Mouse (Mus musculus): Measurements from ENCODE around the gene Pkd1l1. TPM values are rescaled to one million over a fixed set of nuclear protein-coding genes. Genes with fewer than 3 reads are reported as not detected.

Gene Pkd1l1
- polyA plus RNA-seq, 1 experiment from 2014 or later, result 0.10 TPM

GRCm38 (mm10) chr11:8936431-8937110 lies 36.5 kb downstream of the Pkd1l1 start:
- Histone ChIP-seq H3K36me3 (no peaks in the 10 kb centered on the region), H3K27ac (no peak overlapping the region), H3K9me3 (replicated peaks) (no peaks in the 10 kb centered on the region), H3K4me1 (replicated peaks) (no peaks in the 10 kb centered on the region), H3K4me3 (replicated peaks) (no peak overlapping the region), H3K27me3 (no peaks in the 10 kb centered on the region), H3K4me2 (no peak overlapping the region), H3K9ac (no peak overlapping the region)
- ATAC-seq (ENCODE audit: low read depth) (no peak), DNase-seq (no peak)
- 62% methylated on average over 9 of the region's 9 CpGs for WGBS (ENCODE audit: insufficient replicate concordance)

GRCm38 (mm10) chr11:8916081-8916671 lies 56.9 kb downstream of the Pkd1l1 start:
- Histone ChIP-seq H3K9me3 (replicated peaks) (no peaks in the 10 kb centered on the region), H3K4me2 (no peak overlapping the region), H3K4me1 (replicated peaks) (no peaks in the 10 kb centered on the region), H3K4me3 (replicated peaks) (no peak overlapping the region), H3K27me3 (no peaks in the 10 kb centered on the region), H3K27ac (no peak overlapping the region), H3K9ac (no peak overlapping the region), H3K36me3 (no peaks in the 10 kb centered on the region)
- DNase-seq (no peak), ATAC-seq (ENCODE audit: low read depth) (no peak)
- 75% methylated on average over 8 of the region's 8 CpGs for WGBS (ENCODE audit: insufficient replicate concordance)

GRCm38 (mm10) chr11:8882793-8883192 lies 90.3 kb downstream of the Pkd1l1 start:
- DNase-seq (no peak), ATAC-seq (ENCODE audit: low read depth) (no peak)
- no peaks in the 10 kb centered on the region for H3K4me1 ChIP-seq (replicated peaks)
- H3K27me3 ChIP-seq, result no peaks in the 10 kb centered on the region
- no peaks in the 10 kb centered on the region for H3K36me3 ChIP-seq
- H3K4me2 ChIP-seq, result no peak overlapping the region
- no peak overlapping the region for H3K4me3 ChIP-seq (replicated peaks)
- no peak overlapping the region for H3K27ac ChIP-seq
- WGBS (ENCODE audit: insufficient replicate concordance), result 66% methylated on average over 4 of the region's 4 CpGs
- H3K9ac ChIP-seq, result no peak overlapping the region
- H3K9me3 ChIP-seq (replicated peaks), result no peaks in the 10 kb centered on the region

GRCm38 (mm10) chr11:8881521-8881920 lies 91.5 kb downstream of the Pkd1l1 start:
- Histone ChIP-seq H3K27ac (no peak overlapping the region), H3K4me3 (replicated peaks) (no peak overlapping the region), H3K4me1 (replicated peaks) (no peaks in the 10 kb centered on the region), H3K9ac (no peak overlapping the region), H3K9me3 (replicated peaks) (no peaks in the 10 kb centered on the region), H3K36me3 (no peaks in the 10 kb centered on the region), H3K27me3 (no peaks in the 10 kb centered on the region), H3K4me2 (no peak overlapping the region)
- no peak for ATAC-seq (ENCODE audit: low read depth)
- no peak for DNase-seq
- 48% methylated on average over 2 of the region's 2 CpGs for WGBS (ENCODE audit: insufficient replicate concordance)

GRCm38 (mm10) chr11:8870115-8870514 lies 103.0 kb downstream of the Pkd1l1 start:
- no peak overlapping the region for H3K9ac ChIP-seq
- WGBS (ENCODE audit: insufficient replicate concordance), result 75% methylated on average over 5 of the region's 5 CpGs
- ATAC-seq (ENCODE audit: low read depth) (no peak), DNase-seq (no peak)
- H3K27ac ChIP-seq, result no peak overlapping the region
- H3K27me3 ChIP-seq, result no peaks in the 10 kb centered on the region
- no peak overlapping the region for H3K4me2 ChIP-seq
- H3K4me3 ChIP-seq (replicated peaks), result no peak overlapping the region
- H3K36me3 ChIP-seq, result no peaks in the 10 kb centered on the region
- H3K4me1 ChIP-seq (replicated peaks), result no peaks in the 10 kb centered on the region
- no peaks in the 10 kb centered on the region for H3K9me3 ChIP-seq (replicated peaks)

GRCm38 (mm10) chr11:8866021-8866420 lies 107.0 kb downstream of the Pkd1l1 start:
- H3K4me2 ChIP-seq, result no peak overlapping the region
- no peaks in the 10 kb centered on the region for H3K27me3 ChIP-seq
- ATAC-seq (ENCODE audit: low read depth) (no peak), DNase-seq (no peak)
- H3K36me3 ChIP-seq, result no peaks in the 10 kb centered on the region
- H3K4me3 ChIP-seq (replicated peaks), result no peak overlapping the region
- 77% methylated on average over 7 of the region's 7 CpGs for WGBS (ENCODE audit: insufficient replicate concordance)
- H3K27ac ChIP-seq, result no peak overlapping the region
- H3K9ac ChIP-seq, result no peak overlapping the region
- no peaks in the 10 kb centered on the region for H3K9me3 ChIP-seq (replicated peaks)
- no peaks in the 10 kb centered on the region for H3K4me1 ChIP-seq (replicated peaks)

- Histone ChIP-seq H3K9ac (no peak overlapping the region), H3K4me2 (no peak overlapping the region), H3K4me1 (replicated peaks) (no peaks in the 10 kb centered on the region), H3K27ac (no peak overlapping the region), H3K4me3 (replicated peaks) (no peak overlapping the region), H3K36me3 (no peaks in the 10 kb centered on the region), H3K27me3 (no peaks in the 10 kb centered on the region), H3K9me3 (replicated peaks) (no peaks in the 10 kb centered on the region)
- ATAC-seq (ENCODE audit: low read depth) (no peak), DNase-seq (no peak)
- WGBS (ENCODE audit: insufficient replicate concordance), result 57% methylated on average over 8 of the region's 8 CpGs
Measured at GRCm38 (mm10) chr11:8863955-8864675, 109.0 kb downstream of the Pkd1l1 start.

GRCm38 (mm10) chr11:8862426-8862825 lies 110.6 kb downstream of the Pkd1l1 start:
- Histone ChIP-seq H3K4me3 (replicated peaks) (no peak overlapping the region), H3K9ac (no peak overlapping the region), H3K36me3 (no peaks in the 10 kb centered on the region), H3K27me3 (no peaks in the 10 kb centered on the region), H3K4me1 (replicated peaks) (no peaks in the 10 kb centered on the region), H3K4me2 (no peak overlapping the region), H3K9me3 (replicated peaks) (no peaks in the 10 kb centered on the region), H3K27ac (no peak overlapping the region)
- ATAC-seq (ENCODE audit: low read depth), result no peak
- WGBS (ENCODE audit: insufficient replicate concordance), result 81% methylated on average over 4 of the region's 4 CpGs
- DNase-seq, result no peak

- H3K4me3 ChIP-seq (replicated peaks), result no peak overlapping the region
- WGBS (ENCODE audit: insufficient replicate concordance), result 59% methylated on average over 4 of the region's 4 CpGs
- H3K36me3 ChIP-seq, result no peaks in the 10 kb centered on the region
- no peaks in the 10 kb centered on the region for H3K4me1 ChIP-seq (replicated peaks)
- H3K9me3 ChIP-seq (replicated peaks), result no peaks in the 10 kb centered on the region
- H3K27me3 ChIP-seq, result no peaks in the 10 kb centered on the region
- no peak overlapping the region for H3K9ac ChIP-seq
- H3K4me2 ChIP-seq, result no peak overlapping the region
- DNase-seq, result no peak
- no peak for ATAC-seq (ENCODE audit: low read depth)
- no peak overlapping the region for H3K27ac ChIP-seq
Measured at GRCm38 (mm10) chr11:8861978-8862377, 111.1 kb downstream of the Pkd1l1 start.

GRCm38 (mm10) chr11:8860878-8861277 lies 112.2 kb downstream of the Pkd1l1 start:
- H3K36me3 ChIP-seq, result no peaks in the 10 kb centered on the region
- no peak overlapping the region for H3K27ac ChIP-seq
- no peak overlapping the region for H3K4me2 ChIP-seq
- WGBS (ENCODE audit: insufficient replicate concordance), result 19% methylated on average over 3 of the region's 3 CpGs
- H3K9ac ChIP-seq, result no peak overlapping the region
- H3K4me3 ChIP-seq (replicated peaks), result no peak overlapping the region
- DNase-seq (no peak), ATAC-seq (ENCODE audit: low read depth) (no peak)
- H3K9me3 ChIP-seq (replicated peaks), result no peaks in the 10 kb centered on the region
- H3K27me3 ChIP-seq, result no peaks in the 10 kb centered on the region
- H3K4me1 ChIP-seq (replicated peaks), result no peaks in the 10 kb centered on the region

GRCm38 (mm10) chr11:8859868-8860267 lies 113.2 kb downstream of the Pkd1l1 start:
- Histone ChIP-seq H3K4me1 (replicated peaks) (no peaks in the 10 kb centered on the region), H3K9me3 (replicated peaks) (no peaks in the 10 kb centered on the region), H3K27me3 (no peaks in the 10 kb centered on the region), H3K4me2 (no peak overlapping the region), H3K27ac (no peak overlapping the region), H3K36me3 (no peaks in the 10 kb centered on the region), H3K4me3 (replicated peaks) (no peak overlapping the region), H3K9ac (no peak overlapping the region)
- WGBS (ENCODE audit: insufficient replicate concordance), result 16% methylated on average over 5 of the region's 5 CpGs
- DNase-seq (peak; percentile 10), ATAC-seq (ENCODE audit: low read depth) (no peak)
